ENCODE assay signal across 8 mouse cellular contexts in genomic region chr1:14570562-14570981, GRCm38 (mm10).
A peak's percentile ranks its signal among the peaks of the same experiment; 100 is the strongest.
DNase-seq lines count a peak whose midpoint lies in the region; ATAC-seq lines count a peak whose summit lies in the region.

No protein-coding gene starts in this region.

- no peaks in the 10 kb centered on the region for H3K9me3 ChIP-seq in kidney, embryonic 16.5 days (ENCODE audit: low read length)

- DNase-seq in cerebellum, postnatal 10 days: peak; percentile 29 to 40
- DNase-seq in cerebellum, adult 8-10 months: no peak
- DNase-seq in right cerebral cortex, adult 2 months (ENCODE audit: low spot score in 2 of 2): peak; percentile 8 to 12
- no peak for DNase-seq in right cerebral cortex, postnatal 14 days
- peak; percentile 12 for DNase-seq in telencephalon, adult 2 months (ENCODE audit: low read depth, low spot score)
- no peak for DNase-seq in cerebellum, postnatal 36 days
- no peak for DNase-seq in heart, adult 11 months

- ATAC-seq in kidney, embryonic 16.5 days (ENCODE audit: low FRiP score, low TSS enrichment): peak; percentile 88

- peaks cover 11% of the 10 kb centered on the region for H3K27me3 ChIP-seq in kidney, embryonic 16.5 days (ENCODE audit: insufficient read depth, low read length)

- no peak overlapping the region for H3K4me3 ChIP-seq in kidney, embryonic 16.5 days (ENCODE audit: low read length)

- H3K4me1 ChIP-seq in kidney, embryonic 16.5 days (ENCODE audit: insufficient read depth, low read length): no peaks in the 10 kb centered on the region

- H3K9ac ChIP-seq in kidney, embryonic 16.5 days (replicated peaks; ENCODE audit: low read length): no peak overlapping the region

- no peak overlapping the region for H3K4me2 ChIP-seq in kidney, embryonic 16.5 days (replicated peaks; ENCODE audit: low read depth, low read length)

- no peak overlapping the region for H3K27ac ChIP-seq in kidney, embryonic 16.5 days (ENCODE audit: low read length)

- no peaks in the 10 kb centered on the region for H3K36me3 ChIP-seq in kidney, embryonic 16.5 days (ENCODE audit: insufficient read depth, low read length)

- WGBS in kidney, embryonic 16.5 days: 9% methylated on average over 5 of the region's 5 CpGs

Comparison
In these comparisons a context has a peak if more than half of its experiments do, and no peak if none do; other contexts are left out.
1. DNase-seq: peak in cerebellum, postnatal 10 days (2 of 2), right cerebral cortex, adult 2 months (2 of 2) and telencephalon, adult 2 months (single experiment); none in cerebellum, adult 8-10 months (single experiment), right cerebral cortex, postnatal 14 days (single experiment), cerebellum, postnatal 36 days (0 of 2) and heart, adult 11 months (single experiment).